Mouse (Mus musculus) liver, embryonic 15.5 days (tissue): ENCODE data around the gene Mast1. TPM values are rescaled to one million over a fixed set of nuclear protein-coding genes. Genes with fewer than 3 reads are reported as not detected.
A peak's percentile ranks its signal among the peaks of the same experiment; 100 is the strongest.

ENCODE experiments used
- ATAC-seq: fragments of 200-750 bp; cut with Nextera tagmentation; 2 replicates; pipeline ENCODE4 v1.8.0; 2017; ENCODE audit warnings: moderate number of reproducible peaks, mild to moderate bottlenecking, moderate library complexity; ENCODE audit not compliant: insufficient read depth
- H3K27ac ChIP-seq: fragments of 300-500 bp; sonication (generic); replicated peaks from 2 replicates; pipeline ENCODE4 v1.5.1; 2015; ENCODE audit warnings: mild to moderate bottlenecking, inconsistent platforms
- H3K27me3 ChIP-seq: fragments of 300-500 bp; sonication (generic); 2 replicates; pipeline ENCODE4 v1.6.1; 2015; ENCODE audit warnings: mild to moderate bottlenecking, inconsistent platforms
- H3K36me3 ChIP-seq: fragments of 300-500 bp; sonication (generic); replicated peaks from 2 replicates; pipeline ENCODE4 v1.6.1; 2015; ENCODE audit warnings: moderate library complexity, mild to moderate bottlenecking, inconsistent platforms
- H3K4me1 ChIP-seq: fragments of 300-500 bp; sonication (generic); replicated peaks from 2 replicates; pipeline ENCODE4 v1.6.1; 2015; ENCODE audit warnings: inconsistent platforms
- H3K4me2 ChIP-seq: fragments of 300-500 bp; sonication (generic); 2 replicates; pipeline ENCODE4 v1.6.1; 2015; ENCODE audit warnings: moderate library complexity, mild to moderate bottlenecking, inconsistent platforms
- H3K4me3 ChIP-seq: fragments of 300-500 bp; sonication (generic); replicated peaks from 2 replicates; pipeline ENCODE4 v1.5.1; 2015; ENCODE audit warnings: mild to moderate bottlenecking, inconsistent platforms
- H3K9ac ChIP-seq: fragments of 300-500 bp; sonication (generic); 2 replicates; pipeline ENCODE4 v1.6.1; 2015; ENCODE audit warnings: moderate library complexity, mild to moderate bottlenecking, inconsistent platforms
- H3K9me3 ChIP-seq: fragments of 300-500 bp; sonication (generic); replicated peaks from 2 replicates; pipeline ENCODE4 v1.6.1; 2016; ENCODE audit warnings: inconsistent platforms
- WGBS: fragments of 180-500 bp; shearing (Covaris S2); methylation state at CpG from one replicate; pipeline ENCODE4 v1.1.7; 2015; ENCODE audit warnings: mixed read lengths; ENCODE audit not compliant: insufficient replicate concordance; 5-methylcytosine and 5-hydroxymethylcytosine counted together
- microRNA-seq: library from miRNA; unstranded; fragments of <30 nt; microRNA quantifications from one replicate; pipeline ENCODE4, GENCODE M21; 2016
- polyA plus RNA-seq: library from polyadenylated mRNA; unstranded; fragments of >200 nt; fragmentation: Nextera tagmentation; extraction: Ambion mirVana; gene quantifications from 2 replicates; pipeline ENCODE4 v1.2.1, GENCODE M21; 2015

The Mast1 gene
- polyA plus RNA-seq, 1 experiment from 2014 or later, result 0.23 TPM

DNA sequence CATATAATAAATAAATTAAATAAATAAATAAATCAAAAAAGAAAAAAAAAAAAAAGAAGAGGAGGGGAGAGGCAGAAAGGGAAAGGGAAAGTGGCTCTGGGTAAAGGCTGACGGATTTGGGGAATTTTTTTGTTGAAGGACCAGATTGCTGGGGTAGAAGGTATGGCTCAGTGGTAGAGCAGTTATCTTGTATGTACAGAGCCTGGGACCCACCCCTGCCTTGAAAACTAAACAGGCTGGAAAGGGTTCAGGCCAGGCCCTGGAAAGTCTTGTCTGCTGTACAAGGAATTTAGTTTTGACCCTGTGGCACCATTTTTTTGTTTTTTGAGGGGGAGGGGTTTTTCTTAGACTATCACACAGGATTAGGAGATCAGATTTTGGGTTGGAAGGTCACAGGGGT, 58.2 kb downstream of the Mast1 start:
- Histone ChIP-seq H3K4me2 (no peak overlapping the region), H3K4me1 (peaks cover 30% of the 10 kb centered on the region), H3K9me3 (no peaks in the 10 kb centered on the region), H3K36me3 (peaks cover 17% of the 10 kb centered on the region; the same call in 1 of the 2 replicates), H3K27ac (0 out of 2 replicates have a peak overlapping the region, but pooled peaks have one; percentile 25), H3K9ac (no peak overlapping the region), H3K4me3 (no peak overlapping the region), H3K27me3 (no peaks in the 10 kb centered on the region)
- peak; percentile 69 for ATAC-seq
- 55% methylated on average over 1 of the region's 1 CpGs for WGBS

DNA sequence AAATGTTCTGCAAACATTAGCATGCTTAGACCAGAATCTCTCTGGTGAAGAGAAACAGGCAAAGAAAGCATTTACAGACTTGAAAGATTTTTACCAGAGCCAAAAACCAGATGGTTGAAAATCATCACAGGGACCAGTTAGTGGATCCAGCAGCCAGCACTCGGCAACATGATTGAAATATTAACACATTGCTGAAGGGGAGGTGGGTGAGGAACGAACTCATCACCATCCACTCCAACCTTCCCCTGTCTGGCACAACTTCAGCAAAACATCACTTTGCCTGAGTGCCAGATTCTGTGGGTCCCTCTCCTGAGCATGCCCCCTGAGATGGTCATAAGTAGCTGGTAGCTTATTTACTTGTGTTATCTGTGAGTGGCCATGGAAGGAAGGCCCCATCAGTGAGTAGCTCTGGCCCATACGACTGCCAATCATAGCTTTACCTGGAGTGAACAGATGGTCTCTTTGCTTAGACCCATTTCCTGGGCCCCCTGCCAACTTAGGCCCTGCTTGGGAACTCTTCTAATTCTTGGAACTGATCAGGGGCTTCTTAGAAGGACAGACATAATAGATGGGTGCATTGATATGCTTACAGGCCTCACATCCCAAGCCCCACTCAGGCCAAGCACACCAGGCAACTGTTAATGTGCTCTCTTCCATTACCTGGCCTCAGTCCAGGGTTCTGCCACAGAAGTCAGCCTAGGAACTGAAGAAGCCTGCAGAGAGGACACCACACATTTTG, 59.7 kb downstream of the Mast1 start:
- Histone ChIP-seq H3K4me1 (peaks cover 45% of the 10 kb centered on the region), H3K27me3 (no peaks in the 10 kb centered on the region), H3K27ac (no peak overlapping the region; the same call in 1 of the 2 replicates), H3K36me3 (peaks cover 17% of the 10 kb centered on the region; the same call in 1 of the 2 replicates), H3K4me2 (no peak overlapping the region), H3K9me3 (no peaks in the 10 kb centered on the region), H3K9ac (no peak overlapping the region), H3K4me3 (no peak overlapping the region)
- 74% methylated on average over 3 of the region's 3 CpGs for WGBS
- ATAC-seq, result no peak

DNA sequence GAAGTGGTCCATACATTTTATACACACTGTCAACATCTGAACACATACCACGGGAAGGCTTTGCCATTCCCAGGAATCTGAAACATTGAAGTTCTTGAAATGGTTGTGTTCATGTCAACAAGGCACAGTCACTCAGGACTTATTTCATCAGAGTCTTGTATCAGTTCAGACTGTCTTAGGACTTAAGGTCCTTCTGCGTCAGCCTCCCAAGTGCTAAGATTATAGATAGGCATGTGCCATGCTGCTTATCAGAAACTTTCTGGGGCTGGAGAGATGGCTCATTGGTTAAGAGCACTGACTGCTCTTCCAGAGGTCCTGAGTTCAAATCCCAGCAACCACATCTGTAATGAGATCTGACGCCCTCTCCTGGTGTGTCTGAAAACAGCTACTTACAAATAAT, 62.8 kb downstream of the Mast1 start:
- Histone ChIP-seq H3K4me2 (no peak overlapping the region), H3K36me3 (peaks cover 18% of the 10 kb centered on the region), H3K27me3 (no peaks in the 10 kb centered on the region), H3K9ac (no peak overlapping the region), H3K4me1 (peaks cover 59% of the 10 kb centered on the region), H3K4me3 (no peak overlapping the region), H3K27ac (peak overlapping the region; percentile 63), H3K9me3 (no peaks in the 10 kb centered on the region)
- 50% methylated on average over 3 of the region's 3 CpGs for WGBS
- no peak for ATAC-seq

DNA sequence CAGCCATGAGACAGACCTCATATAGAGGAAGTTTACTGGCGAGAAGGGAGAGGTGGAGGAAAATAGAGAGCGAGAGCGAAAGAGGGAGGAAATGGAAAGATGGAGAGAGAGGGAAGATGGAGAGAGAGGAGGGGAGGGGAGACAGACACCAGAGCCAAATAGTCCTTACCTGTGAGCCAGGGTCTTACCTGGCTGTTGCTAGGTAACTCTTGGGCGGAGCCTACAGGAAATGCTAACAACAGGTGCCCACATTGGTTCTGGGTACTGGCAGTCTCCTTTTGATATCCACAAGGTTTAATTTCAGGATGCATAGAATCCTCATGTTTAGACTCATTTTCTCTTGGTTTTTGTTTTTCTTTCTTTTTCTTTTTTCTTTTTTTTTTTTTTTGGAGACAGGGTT, 64.1 kb downstream of the Mast1 start:
- H3K36me3 ChIP-seq, result peaks cover 30% of the 10 kb centered on the region
- peaks cover 50% of the 10 kb centered on the region for H3K4me1 ChIP-seq
- H3K9me3 ChIP-seq, result no peaks in the 10 kb centered on the region
- peak overlapping the region; percentile 84; the same call in 1 of the 2 replicates for H3K27ac ChIP-seq
- ATAC-seq, result no peak
- H3K4me2 ChIP-seq, result peak overlapping the region; percentile 99
- H3K4me3 ChIP-seq, result peak overlapping the region; percentile 66
- H3K27me3 ChIP-seq, result no peaks in the 10 kb centered on the region
- peak overlapping the region; percentile 60 for H3K9ac ChIP-seq
- WGBS, result 63% methylated on average over 4 of the region's 4 CpGs

DNA sequence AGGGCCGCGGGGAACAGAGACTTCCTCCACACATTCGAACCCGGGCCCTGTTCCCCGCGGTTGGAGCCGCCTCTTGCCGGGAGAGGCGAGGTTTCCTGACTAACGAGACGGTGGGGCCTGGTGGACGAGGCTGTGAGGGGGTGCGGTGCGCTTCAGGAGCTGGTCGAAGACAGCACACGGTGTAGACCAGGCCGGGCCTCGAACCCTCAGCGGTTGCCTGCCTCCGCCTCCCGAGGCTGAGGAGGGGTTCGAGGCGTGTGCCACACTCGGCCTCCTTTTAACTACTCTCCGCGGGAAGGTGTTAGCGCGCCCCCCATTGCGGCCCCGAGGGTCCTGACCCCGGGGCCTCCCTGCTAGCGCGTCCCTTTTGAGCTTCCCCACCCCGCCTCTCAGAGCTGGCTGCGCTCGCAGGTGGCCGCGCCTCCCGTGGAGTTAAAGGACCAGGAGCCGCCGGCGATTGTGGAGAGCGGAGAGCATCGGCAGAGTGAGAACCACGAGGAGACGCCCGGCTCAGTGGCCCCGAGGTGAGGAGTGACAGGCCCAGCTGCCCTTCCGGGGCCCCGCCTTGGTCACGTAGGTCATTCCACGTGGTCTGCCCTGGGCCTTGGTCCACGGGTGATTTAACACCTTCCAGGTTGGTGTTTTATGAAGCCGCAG, 64.7 kb downstream of the Mast1 start:
- peaks cover 45% of the 10 kb centered on the region for H3K4me1 ChIP-seq
- H3K4me3 ChIP-seq, result peak overlapping the region; percentile 66
- H3K27ac ChIP-seq, result peak overlapping the region; percentile 84
- H3K9ac ChIP-seq, result peak overlapping the region; percentile 60
- no peaks in the 10 kb centered on the region for H3K9me3 ChIP-seq
- 2% methylated on average over 54 of the region's 54 CpGs for WGBS
- H3K4me2 ChIP-seq, result peak overlapping the region; percentile 99
- peaks cover 31% of the 10 kb centered on the region for H3K36me3 ChIP-seq
- ATAC-seq, result peak; percentile 62
- H3K27me3 ChIP-seq, result no peaks in the 10 kb centered on the region

DNA sequence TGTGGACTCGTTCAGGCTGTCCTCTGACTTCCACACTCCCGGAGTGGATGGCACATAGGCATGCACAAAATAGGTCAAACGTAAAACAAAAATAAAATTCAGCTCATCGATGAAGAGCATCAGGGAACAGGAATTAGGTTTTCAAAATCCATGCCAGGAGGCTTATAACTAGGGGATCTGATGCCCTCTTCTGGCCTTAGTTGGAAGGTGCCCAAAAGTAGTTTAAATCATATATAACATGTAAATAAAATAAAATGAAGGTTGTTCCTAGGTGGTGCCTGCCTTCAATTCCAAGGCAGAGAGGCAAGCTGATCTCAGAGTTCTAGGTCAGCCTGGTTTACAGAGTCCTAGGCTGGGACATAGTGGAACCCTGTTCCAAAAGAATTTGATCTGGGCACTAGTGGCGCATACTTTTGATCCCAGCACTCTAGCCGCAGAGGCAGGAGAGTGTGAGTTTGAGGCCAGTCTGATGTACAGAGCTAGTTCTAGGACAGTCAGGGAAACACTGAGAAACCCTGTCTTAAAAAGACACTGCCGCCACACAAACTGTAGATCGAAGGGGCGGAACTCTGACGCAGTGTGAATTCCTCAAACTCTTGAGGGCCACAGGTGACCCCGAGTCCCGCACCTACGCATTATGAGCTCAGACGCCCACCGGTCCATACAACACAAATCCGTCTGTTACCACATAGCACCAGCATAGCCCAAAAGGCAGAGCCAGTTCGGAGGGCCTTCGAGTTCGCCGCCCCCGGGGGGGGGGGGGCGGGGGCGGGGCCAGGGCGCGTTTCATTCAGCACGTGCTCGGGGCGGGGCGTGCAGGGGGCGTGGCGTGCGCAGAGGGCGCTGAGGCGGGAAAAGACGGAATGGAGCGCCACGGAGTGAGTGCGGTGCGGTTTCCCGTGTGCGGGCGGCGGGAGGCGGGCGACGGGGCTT, 65.5 kb downstream of the Mast1 start, which contains the start of gene Syce2:
Syce2 (plus strand) TSS at position 736 of the 933 bp plus-strand sequence.
- Histone ChIP-seq H3K27ac (peak within 1 kb of the TSS; percentile 84), H3K4me1 (peaks cover 40% of the 10 kb centered on the region), H3K4me2 (peak within 1 kb of the TSS; percentile 99), H3K4me3 (peak within 1 kb of the TSS; percentile 66), H3K9ac (peak within 1 kb of the TSS; percentile 60), H3K27me3 (no peaks in the 10 kb centered on the region), H3K36me3 (peaks cover 39% of the 10 kb centered on the region), H3K9me3 (no peaks in the 10 kb centered on the region)
- WGBS, result 6% methylated on average over 46 of the region's 46 CpGs
- ATAC-seq, result peak; percentile 76

Small RNA genes lying within 50 kb of the gene (microRNA-seq; reads per million reads assigned to microRNA genes)
- gene Gm24197 (not detected), gene Mir7069 (2.0 reads per million)

Other genes with a start within 250 kb of the Mast1 start
- 6.2 and 7.2 TPM in 2 replicates for gene Nacc1, start 249.5 kb downstream of the Mast1 start, polyA plus RNA-seq
- 55.3 and 58.3 TPM in 2 replicates for gene Lyl1, start 235.9 kb downstream of the Mast1 start, polyA plus RNA-seq
- gene G430095P16Rik, start 214.4 kb downstream of the Mast1 start, polyA plus RNA-seq, result 8.1 and 8.7 TPM in 2 replicates
- 2.1 and 2.8 TPM in 2 replicates for gene Nfix, start 137.0 kb downstream of the Mast1 start, polyA plus RNA-seq
- gene Dand5, start 114.5 kb downstream of the Mast1 start, polyA plus RNA-seq, result 2.9 and 3.4 TPM in 2 replicates
- 42.4 and 44.9 TPM in 2 replicates for gene Gadd45gip1, start 105.8 kb downstream of the Mast1 start, polyA plus RNA-seq
- gene Rad23a, start 96.7 kb downstream of the Mast1 start, polyA plus RNA-seq, result 293 and 323 TPM in 2 replicates
- 471 and 504 TPM in 2 replicates for gene Calr, start 90.4 kb downstream of the Mast1 start, polyA plus RNA-seq
- gene Farsa, start 80.4 kb downstream of the Mast1 start, polyA plus RNA-seq, result 58.8 and 61.9 TPM in 2 replicates
- 50.1 and 55.0 TPM in 2 replicates for gene Syce2, start 65.2 kb downstream of the Mast1 start, polyA plus RNA-seq
- 55.1 and 67.9 TPM in 2 replicates for gene Gcdh, start 43.4 kb downstream of the Mast1 start, polyA plus RNA-seq
- 443 and 534 TPM in 2 replicates for gene Klf1, start 35.4 kb downstream of the Mast1 start, polyA plus RNA-seq
- 11.4 and 12.7 TPM in 2 replicates for gene Dnase2a, start 28.8 kb downstream of the Mast1 start, polyA plus RNA-seq
- gene Rtbdn, start 9.6 kb upstream of the Mast1 start, polyA plus RNA-seq, result 0.18 and 0.40 TPM in 2 replicates
- gene Gm49661, start 32.1 kb upstream of the Mast1 start, polyA plus RNA-seq, result not detected in 2 replicates
- gene Prdx2, start 32.2 kb upstream of the Mast1 start, polyA plus RNA-seq, result 1,960 and 2,082 TPM in 2 replicates
- gene Rnaseh2a, start 32.4 kb upstream of the Mast1 start, polyA plus RNA-seq, result 101 TPM in 2 replicates
- 18.2 and 22.1 TPM in 2 replicates for gene Junb, start 41.4 kb upstream of the Mast1 start, polyA plus RNA-seq
- gene Hook2, start 53.2 kb upstream of the Mast1 start, polyA plus RNA-seq, result 6.5 and 8.6 TPM in 2 replicates
- not detected in 2 replicates for gene Best2, start 77.2 kb upstream of the Mast1 start, polyA plus RNA-seq
- gene Asna1, start 87.9 kb upstream of the Mast1 start, polyA plus RNA-seq, result 59.7 and 59.9 TPM in 2 replicates
- 59.8 and 63.4 TPM in 2 replicates for gene Trir, start 89.5 kb upstream of the Mast1 start, polyA plus RNA-seq
- gene Tnpo2, start 99.6 kb upstream of the Mast1 start, polyA plus RNA-seq, result 19.3 and 20.5 TPM in 2 replicates
- gene Fbxw9, start 122.7 kb upstream of the Mast1 start, polyA plus RNA-seq, result 9.9 and 11.0 TPM in 2 replicates
- gene Gm5741, start 130.6 kb upstream of the Mast1 start, polyA plus RNA-seq, result 0.45 TPM in 1 of 2 replicates, not detected in the other
- gene Dhps, start 134.4 kb upstream of the Mast1 start, polyA plus RNA-seq, result 28.4 and 28.7 TPM in 2 replicates
- gene Wdr83os, start 143.4 kb upstream of the Mast1 start, polyA plus RNA-seq, result 55.6 and 58.5 TPM in 2 replicates
- gene Wdr83, start 143.9 kb upstream of the Mast1 start, polyA plus RNA-seq, result 21.6 and 26.5 TPM in 2 replicates
- gene Man2b1, start 145.9 kb upstream of the Mast1 start, polyA plus RNA-seq, result 29.9 and 33.2 TPM in 2 replicates
- 2.1 and 2.8 TPM in 2 replicates for gene Zfp791, start 185.7 kb upstream of the Mast1 start, polyA plus RNA-seq
- not detected in 2 replicates for gene Cks1brt, start 214.6 kb upstream of the Mast1 start, polyA plus RNA-seq